Mouse (Mus musculus) liver, embryonic 14.5 days (tissue): ENCODE measurements around the gene Lrig1.

Experiments used
- CTCF ChIP-seq: IDR thresholded peaks from 2 replicates; pipeline ENCODE4 v1.5.1; 2016; ENCODE audit warnings: antibody characterized with exemption, low read depth, control low read depth
- EP300 ChIP-seq: IDR thresholded peaks from 2 replicates; pipeline ENCODE4 v1.6.1; 2016; ENCODE audit warnings: antibody characterized with exemption, low read depth

GRCm38 (mm10) chr6:94592243-94592642 lies 107.7 kb downstream of the Lrig1 start:
- TF ChIP-seq CTCF (no peak), EP300 (no peak)
